Mouse (Mus musculus) liver, adult 10 weeks (tissue): ENCODE results near the gene Zrsr2. TPM values are rescaled to one million over a fixed set of nuclear protein-coding genes. Genes with fewer than 3 reads are reported as not detected.

Source experiments
- polyA plus RNA-seq: library from polyadenylated mRNA; stranded (reverse); fragments of 350-450 nt; fragmentation: Illumina TruSeq; extraction: RNeasy Lipid Tissue Mini Kit (QIAGEN cat#74804); gene quantifications from one replicate; pipeline ENCODE4 v1.2.3, GENCODE M21; 2014; ENCODE audit warnings: low read depth, low replicate concordance

Gene Zrsr2
- 16.2 TPM for polyA plus RNA-seq

DNA sequence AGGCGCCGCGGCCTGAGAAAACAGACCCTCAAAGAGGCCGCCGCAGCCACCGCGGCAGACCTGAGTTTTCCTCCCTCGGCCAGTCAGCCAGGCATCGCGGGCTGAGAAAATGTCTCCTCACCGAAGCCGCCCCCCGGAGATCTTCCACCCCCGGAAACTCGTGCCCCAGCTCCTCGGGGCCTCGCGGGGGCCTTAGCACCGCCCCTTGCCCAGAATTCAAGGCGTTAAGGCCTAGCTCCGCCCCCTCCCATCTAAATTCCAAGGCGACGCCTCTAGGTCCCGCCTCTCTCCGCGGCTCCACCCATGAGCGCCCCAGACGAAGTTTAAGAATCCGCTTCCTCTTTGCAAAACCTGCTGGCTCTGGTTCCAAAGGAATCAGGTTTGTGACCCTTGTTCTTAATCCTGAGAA lies at the start of gene Zrsr2:
Zrsr2 (minus strand) TSS at position 195 of the 409 bp plus-strand sequence.

DNA sequence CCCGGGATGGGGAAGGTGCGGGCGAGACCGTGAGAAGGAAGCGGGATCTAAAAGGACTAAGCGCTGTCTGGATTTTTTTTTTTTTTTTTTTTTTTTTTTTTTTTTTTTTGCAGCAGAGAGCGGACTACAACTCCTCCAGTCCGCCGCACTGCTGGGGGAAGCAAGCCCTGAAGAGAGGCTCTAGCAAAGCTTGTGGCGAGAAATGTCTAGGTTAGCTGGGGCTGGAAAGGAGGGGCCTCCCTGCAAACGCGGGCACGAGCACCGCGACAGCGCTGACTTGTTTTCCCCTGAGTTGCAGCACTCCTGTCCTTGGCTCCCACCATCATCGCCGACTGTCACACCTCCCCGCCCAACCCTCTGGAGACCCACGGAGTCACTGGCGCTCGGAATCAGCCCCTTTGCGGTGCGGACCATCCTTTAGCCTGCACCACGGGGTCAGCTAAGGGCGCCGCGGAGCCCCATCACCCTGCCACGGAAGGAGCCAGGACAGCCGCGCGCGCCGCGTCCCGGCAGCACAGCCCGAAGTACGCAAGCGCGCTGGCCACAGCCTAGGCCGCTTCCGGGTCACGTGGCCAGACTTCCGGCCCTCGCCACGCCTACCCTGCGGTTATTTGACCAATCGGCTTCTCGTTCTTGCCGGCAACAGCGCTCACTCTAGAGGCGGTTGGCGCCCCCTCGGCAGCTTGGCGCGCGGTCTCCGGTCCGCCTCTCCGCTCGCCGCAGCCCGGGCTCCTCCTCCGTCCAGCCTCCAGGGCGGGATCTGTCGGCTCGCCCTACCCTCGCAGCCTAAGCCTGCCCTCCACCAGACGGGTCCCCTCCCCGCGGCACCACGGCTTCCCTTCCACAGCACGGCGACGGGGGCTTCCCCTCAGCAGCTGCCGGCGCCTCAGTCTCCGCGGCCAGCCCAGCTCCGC lies 49.9 kb downstream of the Zrsr2 start, which contains the start of gene Ap1s2:
Ap1s2 (plus strand) TSS at position 681 of the 914 bp plus-strand sequence.

Other genes starting within 250 kb of the Zrsr2 start
- not detected for gene Rnf138rt1, start 197.3 kb downstream of the Zrsr2 start, polyA plus RNA-seq
- gene Ap1s2, start 49.6 kb downstream of the Zrsr2 start, polyA plus RNA-seq = 7.8 TPM
- gene Car5b, start 69.3 kb upstream of the Zrsr2 start, polyA plus RNA-seq = 3.2 TPM
- gene Siah1b, start 117.8 kb upstream of the Zrsr2 start, polyA plus RNA-seq = 1.8 TPM
- 1.4 TPM for gene Cltrn, start 130.2 kb upstream of the Zrsr2 start, polyA plus RNA-seq
- 1.0 TPM for gene Ace2, start 180.7 kb upstream of the Zrsr2 start, polyA plus RNA-seq